Mouse (Mus musculus) thymus, postnatal 0 days (tissue): Measurements from ENCODE around the gene Fndc5. TPM values are rescaled to one million over a fixed set of nuclear protein-coding genes. Genes with fewer than 3 reads are reported as not detected.

Source experiments
- DNase-seq: peaks from one replicate; pipeline ENCODE4 v3.0.0-alpha.2; 2015; ENCODE audit warnings: low spot score
- polyA plus RNA-seq: library from polyadenylated mRNA; unstranded; fragments of >200 nt; fragmentation: Nextera tagmentation; extraction: Ambion mirVana; gene quantifications from 2 replicates; pipeline ENCODE4 v1.2.1, GENCODE M21; 2015

The Fndc5 gene
- polyA plus RNA-seq, 1 experiment from 2014 or later, result 0.47 TPM

GRCm38 (mm10) chr4:129122719-129123118, 14.1 kb upstream of the Fndc5 start:
- DNase-seq, result no peak

- DNase-seq, result no peak
These were observed 12.1 kb upstream of the Fndc5 start for GRCm38 (mm10) chr4:129124652-129125146.

- DNase-seq, result no peak
These were observed 10.9 kb upstream of the Fndc5 start for GRCm38 (mm10) chr4:129125736-129126451.

GRCm38 (mm10) chr4:129128582-129129338, 8.0 kb upstream of the Fndc5 start:
- DNase-seq, result no peak

GRCm38 (mm10) chr4:129129387-129129786, 7.4 kb upstream of the Fndc5 start:
- no peak for DNase-seq

- peak; percentile 62 for DNase-seq
These were observed 6.7 kb upstream of the Fndc5 start for GRCm38 (mm10) chr4:129130149-129130548.

- peak; percentile 72 for DNase-seq
These were observed 6.0 kb upstream of the Fndc5 start for GRCm38 (mm10) chr4:129130755-129131303.

- peak; percentile 63 for DNase-seq
These were observed 1.8 kb upstream of the Fndc5 start for GRCm38 (mm10) chr4:129134799-129135585.

- DNase-seq, result no peak
These were observed 1.2 kb upstream of the Fndc5 start for GRCm38 (mm10) chr4:129135637-129136036.

GRCm38 (mm10) chr4:129136189-129136578, 615 bp upstream of the Fndc5 start:
- DNase-seq, result no peak

- DNase-seq, result no peak
These were observed 858 bp downstream of the Fndc5 start for GRCm38 (mm10) chr4:129137392-129138321.

- DNase-seq, result no peak
These were observed 2.8 kb downstream of the Fndc5 start for GRCm38 (mm10) chr4:129139642-129140041.

GRCm38 (mm10) chr4:129140808-129141207, 4.0 kb downstream of the Fndc5 start:
- DNase-seq, result no peak

- DNase-seq, result no peak
These were observed 5.0 kb downstream of the Fndc5 start for GRCm38 (mm10) chr4:129141560-129142438.

- DNase-seq, result no peak
These were observed 5.7 kb downstream of the Fndc5 start for GRCm38 (mm10) chr4:129142439-129143045.

GRCm38 (mm10) chr4:129143509-129143908, 6.7 kb downstream of the Fndc5 start:
- DNase-seq, result peak; percentile 9

- no peak for DNase-seq
These were observed 7.9 kb downstream of the Fndc5 start for GRCm38 (mm10) chr4:129144401-129145367.

GRCm38 (mm10) chr4:129145411-129145810, 8.6 kb downstream of the Fndc5 start:
- DNase-seq, result no peak
